Mouse (Mus musculus) Muller cell, postnatal 12 days (primary cell): ENCODE data around the gene 2610008E11Rik.
"Not testable (repeated sequence)": the region's sequence is repeated elsewhere in the genome, so short reads cannot be mapped to it uniquely, and the experiment has no call there.

Experiments used
- DNase-seq: peaks from one replicate; pipeline ENCODE4 v3.0.0-alpha.2; 2015; ENCODE audit errors: inconsistent ontology term

2610008E11Rik gene

GRCm38 (mm10) chr10:79097161-79097754 lies at the start of gene 2610008E11Rik:
Gene 2610008E11Rik (minus strand): TSS chr10:79097600.
- peak; percentile 94 for DNase-seq

GRCm38 (mm10) chr10:79116125-79116849 lies 18.9 kb upstream of the 2610008E11Rik start:
- peak; percentile 45 for DNase-seq

GRCm38 (mm10) chr10:79115085-79115484 lies 17.7 kb upstream of the 2610008E11Rik start:
- DNase-seq, result no peak

- no peak for DNase-seq
Measured at GRCm38 (mm10) chr10:79110482-79110881, 13.1 kb upstream of the 2610008E11Rik start.

- no peak for DNase-seq
Measured at GRCm38 (mm10) chr10:79109156-79109555, 11.8 kb upstream of the 2610008E11Rik start.

- DNase-seq, result no peak
Measured at GRCm38 (mm10) chr10:79107531-79107930, 10.1 kb upstream of the 2610008E11Rik start.

- peak; percentile 94 for DNase-seq
Measured at GRCm38 (mm10) chr10:79106325-79107282, 9.2 kb upstream of the 2610008E11Rik start.

GRCm38 (mm10) chr10:79096706-79097105 lies 694 bp downstream of the 2610008E11Rik start:
- DNase-seq, result peak; percentile 47

- no peak for DNase-seq
Measured at GRCm38 (mm10) chr10:79091731-79092130, 5.7 kb downstream of the 2610008E11Rik start.

GRCm38 (mm10) chr10:79089000-79089399 lies 8.4 kb downstream of the 2610008E11Rik start:
- no peak for DNase-seq

GRCm38 (mm10) chr10:79086577-79086976 lies 10.8 kb downstream of the 2610008E11Rik start:
- DNase-seq, result no peak

- DNase-seq, result not testable (repeated sequence)
Measured at GRCm38 (mm10) chr10:79057370-79057769, 40.0 kb downstream of the 2610008E11Rik start.

GRCm38 (mm10) chr10:79042457-79042856 lies 54.9 kb downstream of the 2610008E11Rik start:
- not testable (repeated sequence) for DNase-seq

GRCm38 (mm10) chr10:79028441-79028840 lies 69.0 kb downstream of the 2610008E11Rik start, which contains the start of gene Olfr57:
Gene Olfr57 (plus strand): TSS chr10:79028741.
- DNase-seq, result no peak
